Mouse (Mus musculus) small intestine, adult 2 months (tissue): ENCODE results near the gene Nckipsd.

Experiments used
- CTCF ChIP-seq: fragments of 200-500 bp; IDR thresholded peaks from 2 replicates; pipeline ENCODE4 v1.5.1; 2012; ENCODE audit warnings: low read depth, mild to moderate bottlenecking, control low read depth, inconsistent platforms, low read length, moderate library complexity, mixed read lengths; ENCODE audit not compliant: insufficient replicate concordance, insufficient read length; ENCODE audit errors: extremely low read depth
- POLR2A ChIP-seq: fragments of 200-500 bp; IDR thresholded peaks from 2 replicates; pipeline ENCODE4 v1.6.1; 2012; ENCODE audit warnings: low read depth, mild to moderate bottlenecking, control low read depth, inconsistent platforms, low read length, moderate library complexity

- TF ChIP-seq POLR2A (no peak), CTCF (no peak)
Observed at GRCm38 (mm10) chr9:108858792-108859527, 50.8 kb downstream of the Nckipsd start.
